Mouse (Mus musculus): ENCODE results near the gene Ctsl. TPM values are rescaled to one million over a fixed set of nuclear protein-coding genes. Genes with fewer than 3 reads are reported as not detected.

Ctsl gene
- total and polyA plus RNA-seq, 2 experiments from 2014 or later: 174 to 214 TPM

GRCm38 (mm10) chr13:64407992-64408391 is 37.3 kb upstream of the Ctsl start:
- no peak overlapping the region for H3K9ac ChIP-seq (replicated peaks; ENCODE audit: low read length, poor library complexity, severe bottlenecking)
- H3K27ac ChIP-seq (ENCODE audit: low read depth, low read length): no peak overlapping the region
- 93% methylated on average over 5 of the region's 5 CpGs for WGBS
- H3K9me3 ChIP-seq (ENCODE audit: low read length): no peaks in the 10 kb centered on the region
- H3K4me1 ChIP-seq (ENCODE audit: insufficient read depth, low read length): no peaks in the 10 kb centered on the region
- no peak overlapping the region for H3K4me3 ChIP-seq (ENCODE audit: low read depth, low read length)
- ATAC-seq (ENCODE audit: low FRiP score): no peak
- no peaks in the 10 kb centered on the region for H3K36me3 ChIP-seq (ENCODE audit: insufficient read depth, low read length)
- H3K27me3 ChIP-seq (ENCODE audit: insufficient read depth, low read length): no peaks in the 10 kb centered on the region
- no peak for DNase-seq (ENCODE audit: low spot score)
- no peak for TF ChIP-seq CTCF (IDR thresholded peaks at IDR 0.05)
- no peak overlapping the region for H3K4me2 ChIP-seq (ENCODE audit: low read depth, low read length, poor library complexity, severe bottlenecking)

DNA sequence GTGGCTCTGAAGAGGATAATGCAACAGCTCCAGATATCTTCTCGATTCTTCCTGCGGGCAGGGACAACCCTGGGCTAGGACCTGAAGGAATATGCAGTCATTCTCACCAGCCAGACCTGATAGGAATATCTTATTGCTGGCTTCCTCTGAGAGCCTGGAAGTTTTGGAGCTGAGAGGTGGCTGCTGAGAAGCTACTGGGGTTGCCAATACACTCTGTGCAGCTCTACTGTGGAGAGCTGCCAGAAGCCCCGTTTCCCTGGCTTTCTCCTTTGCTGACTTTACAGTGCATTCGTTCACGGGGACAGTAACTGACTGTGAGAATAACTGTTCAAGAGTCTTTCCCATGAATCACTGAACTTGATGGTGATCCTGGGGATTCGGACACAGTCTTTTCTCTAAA is 34.9 kb upstream of the Ctsl start:
- no peaks in the 10 kb centered on the region for H3K4me1 ChIP-seq (ENCODE audit: insufficient read depth, low read length)
- DNase-seq (ENCODE audit: low spot score) (peak; percentile 53), ATAC-seq (ENCODE audit: low FRiP score) (no peak)
- no peak overlapping the region for H3K4me2 ChIP-seq (ENCODE audit: low read depth, low read length, poor library complexity, severe bottlenecking)
- H3K9ac ChIP-seq (replicated peaks; ENCODE audit: low read length, poor library complexity, severe bottlenecking): no peak overlapping the region
- H3K4me3 ChIP-seq (ENCODE audit: low read depth, low read length): no peak overlapping the region
- no peaks in the 10 kb centered on the region for H3K36me3 ChIP-seq (ENCODE audit: insufficient read depth, low read length)
- no peaks in the 10 kb centered on the region for H3K9me3 ChIP-seq (ENCODE audit: low read length)
- H3K27ac ChIP-seq (ENCODE audit: low read depth, low read length): no peak overlapping the region
- no peaks in the 10 kb centered on the region for H3K27me3 ChIP-seq (ENCODE audit: insufficient read depth, low read length)
- 75% methylated on average over 6 of the region's 6 CpGs for WGBS
- no peak for TF ChIP-seq CTCF (IDR thresholded peaks at IDR 0.05)

- H3K9me3 ChIP-seq (ENCODE audit: low read length): no peaks in the 10 kb centered on the region
- DNase-seq (ENCODE audit: low spot score) (no peak), ATAC-seq (ENCODE audit: low FRiP score) (no peak)
- no peak overlapping the region for H3K4me2 ChIP-seq (ENCODE audit: low read depth, low read length, poor library complexity, severe bottlenecking)
- whole genome bisulfite sequencing: 78% methylated on average over 3 of the region's 3 CpGs
- H3K27me3 ChIP-seq (ENCODE audit: insufficient read depth, low read length): no peaks in the 10 kb centered on the region
- TF ChIP-seq CTCF (IDR thresholded peaks at IDR 0.05): no peak
- no peak overlapping the region for H3K9ac ChIP-seq (replicated peaks; ENCODE audit: low read length, poor library complexity, severe bottlenecking)
- H3K4me3 ChIP-seq (ENCODE audit: low read depth, low read length): no peak overlapping the region
- H3K27ac ChIP-seq (ENCODE audit: low read depth, low read length): no peak overlapping the region
- no peaks in the 10 kb centered on the region for H3K4me1 ChIP-seq (ENCODE audit: insufficient read depth, low read length)
- no peaks in the 10 kb centered on the region for H3K36me3 ChIP-seq (ENCODE audit: insufficient read depth, low read length)
Observed at GRCm38 (mm10) chr13:64403519-64403918, 32.8 kb upstream of the Ctsl start.

GRCm38 (mm10) chr13:64402951-64403460 is 32.3 kb upstream of the Ctsl start:
- no peaks in the 10 kb centered on the region for H3K36me3 ChIP-seq (ENCODE audit: insufficient read depth, low read length)
- no peak for DNase-seq (ENCODE audit: low spot score)
- H3K4me3 ChIP-seq (ENCODE audit: low read depth, low read length): no peak overlapping the region
- no peak overlapping the region for H3K27ac ChIP-seq (ENCODE audit: low read depth, low read length)
- H3K9me3 ChIP-seq (ENCODE audit: low read length): no peaks in the 10 kb centered on the region
- no peaks in the 10 kb centered on the region for H3K4me1 ChIP-seq (ENCODE audit: insufficient read depth, low read length)
- no peak overlapping the region for H3K9ac ChIP-seq (replicated peaks; ENCODE audit: low read length, poor library complexity, severe bottlenecking)
- no peak for TF ChIP-seq CTCF (IDR thresholded peaks at IDR 0.05)
- no peak for ATAC-seq (ENCODE audit: low FRiP score)
- H3K4me2 ChIP-seq (ENCODE audit: low read depth, low read length, poor library complexity, severe bottlenecking): no peak overlapping the region
- 90% methylated on average over 8 of the region's 8 CpGs for WGBS
- no peaks in the 10 kb centered on the region for H3K27me3 ChIP-seq (ENCODE audit: insufficient read depth, low read length)

- Histone ChIP-seq H3K9me3 (ENCODE audit: low read length) (no peaks in the 10 kb centered on the region), H3K27me3 (ENCODE audit: insufficient read depth, low read length) (no peaks in the 10 kb centered on the region), H3K4me2 (ENCODE audit: low read depth, low read length, poor library complexity, severe bottlenecking) (no peak overlapping the region), H3K27ac (ENCODE audit: low read depth, low read length) (no peak overlapping the region), H3K9ac (replicated peaks; ENCODE audit: low read length, poor library complexity, severe bottlenecking) (no peak overlapping the region), H3K36me3 (ENCODE audit: insufficient read depth, low read length) (no peaks in the 10 kb centered on the region), H3K4me1 (ENCODE audit: insufficient read depth, low read length) (no peaks in the 10 kb centered on the region), H3K4me3 (ENCODE audit: low read depth, low read length) (no peak overlapping the region)
- DNase-seq (ENCODE audit: low spot score) (no peak), ATAC-seq (ENCODE audit: low FRiP score) (no peak)
- no peak for TF ChIP-seq CTCF (IDR thresholded peaks at IDR 0.05)
- WGBS: 91% methylated on average over 10 of the region's 10 CpGs
Observed at GRCm38 (mm10) chr13:64402504-64402949, 31.8 kb upstream of the Ctsl start.

DNA sequence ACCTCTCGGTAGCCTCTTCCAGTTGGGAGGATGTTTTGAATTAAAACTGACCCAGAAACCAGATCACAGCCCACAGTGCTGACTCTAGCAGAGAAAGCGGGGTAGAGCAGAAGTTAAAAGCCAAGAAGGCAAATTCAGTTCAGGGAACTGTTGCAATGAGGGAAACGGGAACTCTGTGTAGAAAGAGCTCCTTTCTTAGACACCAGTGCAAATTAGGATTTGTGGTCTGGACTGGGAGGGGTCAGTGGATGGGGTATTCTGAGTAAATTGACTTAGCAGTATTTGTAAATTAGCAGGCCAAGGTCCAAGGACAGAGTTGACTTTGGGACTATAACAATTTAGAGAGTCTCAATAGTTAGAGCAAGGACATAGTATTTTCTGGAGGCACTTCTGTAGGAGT is 31.3 kb upstream of the Ctsl start:
- ATAC-seq (ENCODE audit: low FRiP score): no peak
- H3K27me3 ChIP-seq (ENCODE audit: insufficient read depth, low read length): no peaks in the 10 kb centered on the region
- no peak for DNase-seq (ENCODE audit: low spot score)
- WGBS: 66% methylated on average over 3 of the region's 3 CpGs
- no peak overlapping the region for H3K9ac ChIP-seq (replicated peaks; ENCODE audit: low read length, poor library complexity, severe bottlenecking)
- no peak for TF ChIP-seq CTCF (IDR thresholded peaks at IDR 0.05)
- H3K4me3 ChIP-seq (ENCODE audit: low read depth, low read length): no peak overlapping the region
- H3K4me2 ChIP-seq (ENCODE audit: low read depth, low read length, poor library complexity, severe bottlenecking): no peak overlapping the region
- H3K4me1 ChIP-seq (ENCODE audit: insufficient read depth, low read length): no peaks in the 10 kb centered on the region
- H3K27ac ChIP-seq (ENCODE audit: low read depth, low read length): no peak overlapping the region
- no peaks in the 10 kb centered on the region for H3K9me3 ChIP-seq (ENCODE audit: low read length)
- no peaks in the 10 kb centered on the region for H3K36me3 ChIP-seq (ENCODE audit: insufficient read depth, low read length)
